Mouse (Mus musculus): ENCODE measurements around the gene Mvb12b. TPM values are rescaled to one million over a fixed set of nuclear protein-coding genes. Genes with fewer than 3 reads are reported as not detected.

Mvb12b gene
- polyA plus RNA-seq, 1 experiment: 204 TPM

- Histone ChIP-seq H3K36me3 (replicated peaks; ENCODE audit: low read length) (peaks cover 100% of the 10 kb centered on the region), H3K9me3 (no peaks in the 10 kb centered on the region), H3K4me1 (peaks cover 97% of the 10 kb centered on the region), H3K27me3 (replicated peaks) (no peaks in the 10 kb centered on the region), H3K4me3 (replicated peaks) (no peak overlapping the region)
- TF ChIP-seq FLI1 (IDR thresholded peaks at IDR 0.05; ENCODE audit: low read length): no peak
- no peak for TF ChIP-seq GATA1 (IDR thresholded peaks at IDR 0.05; ENCODE audit: borderline replicate concordance, low read length)
Measured at GRCm38 (mm10) chr2:33803717-33804214, 84.0 kb downstream of the Mvb12b start.

DNA sequence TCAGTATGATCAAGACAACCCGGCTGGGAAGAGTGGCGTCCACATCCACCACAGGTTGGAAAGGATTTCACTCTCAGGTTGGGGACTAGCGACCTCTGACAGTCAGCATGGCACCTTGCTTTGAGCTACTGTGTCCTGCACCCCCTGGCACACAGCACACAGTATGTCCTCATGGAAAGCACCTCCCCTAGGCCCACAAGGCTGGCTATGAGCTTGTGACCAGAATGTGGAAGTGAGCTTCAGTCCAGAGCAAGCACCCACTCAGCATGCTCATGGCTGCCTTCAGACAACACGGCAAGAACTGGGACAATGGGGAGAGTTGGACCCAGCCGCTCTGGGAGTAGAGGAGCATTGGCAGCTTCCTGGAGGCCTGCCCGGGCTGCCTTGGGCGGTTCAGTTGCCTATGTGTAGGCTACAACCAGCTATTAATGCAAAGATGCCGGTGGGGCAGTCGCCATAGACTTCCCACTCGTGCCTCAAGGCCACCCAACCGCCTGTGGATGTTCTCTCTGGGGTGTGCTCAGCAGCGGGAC lies 84.6 kb downstream of the Mvb12b start:
- Histone ChIP-seq H3K9me3 (no peaks in the 10 kb centered on the region), H3K4me1 (peaks cover 99% of the 10 kb centered on the region), H3K4me3 (replicated peaks) (no peak overlapping the region), H3K36me3 (replicated peaks; ENCODE audit: low read length) (peaks cover 100% of the 10 kb centered on the region), H3K27me3 (replicated peaks) (no peaks in the 10 kb centered on the region)
- TF ChIP-seq FLI1 (IDR thresholded peaks at IDR 0.05; ENCODE audit: low read length) (no peak), GATA1 (IDR thresholded peaks at IDR 0.05; ENCODE audit: borderline replicate concordance, low read length) (no peak)

GRCm38 (mm10) chr2:33801760-33802159 lies 86.0 kb downstream of the Mvb12b start:
- TF ChIP-seq GATA1 (IDR thresholded peaks at IDR 0.05; ENCODE audit: borderline replicate concordance, low read length) (no peak), FLI1 (IDR thresholded peaks at IDR 0.05; ENCODE audit: low read length) (no peak)
- Histone ChIP-seq H3K4me3 (replicated peaks) (no peak overlapping the region), H3K4me1 (peaks cover 100% of the 10 kb centered on the region), H3K27me3 (replicated peaks) (no peaks in the 10 kb centered on the region), H3K9me3 (no peaks in the 10 kb centered on the region), H3K36me3 (replicated peaks; ENCODE audit: low read length) (peaks cover 100% of the 10 kb centered on the region)

GRCm38 (mm10) chr2:33801336-33801735 lies 86.4 kb downstream of the Mvb12b start:
- H3K4me1 ChIP-seq: peaks cover 100% of the 10 kb centered on the region
- no peaks in the 10 kb centered on the region for H3K27me3 ChIP-seq (replicated peaks)
- H3K4me3 ChIP-seq (replicated peaks): peak overlapping the region; percentile 69
- no peak for TF ChIP-seq FLI1 (IDR thresholded peaks at IDR 0.05; ENCODE audit: low read length)
- TF ChIP-seq GATA1 (IDR thresholded peaks at IDR 0.05; ENCODE audit: borderline replicate concordance, low read length): no peak
- no peaks in the 10 kb centered on the region for H3K9me3 ChIP-seq
- H3K36me3 ChIP-seq (replicated peaks; ENCODE audit: low read length): peaks cover 100% of the 10 kb centered on the region

GRCm38 (mm10) chr2:33800221-33800620 lies 87.5 kb downstream of the Mvb12b start:
- Histone ChIP-seq H3K4me3 (replicated peaks) (peak overlapping the region; percentile 28), H3K4me1 (peaks cover 99% of the 10 kb centered on the region), H3K27me3 (replicated peaks) (no peaks in the 10 kb centered on the region), H3K9me3 (no peaks in the 10 kb centered on the region), H3K36me3 (replicated peaks; ENCODE audit: low read length) (peaks cover 100% of the 10 kb centered on the region)
- TF ChIP-seq FLI1 (IDR thresholded peaks at IDR 0.05; ENCODE audit: low read length) (no peak), GATA1 (IDR thresholded peaks at IDR 0.05; ENCODE audit: borderline replicate concordance, low read length) (no peak)

GRCm38 (mm10) chr2:33795716-33796472 lies 91.9 kb downstream of the Mvb12b start:
- TF ChIP-seq GATA1 (IDR thresholded peaks at IDR 0.05; ENCODE audit: borderline replicate concordance, low read length): no peak
- no peak for TF ChIP-seq FLI1 (IDR thresholded peaks at IDR 0.05; ENCODE audit: low read length)
- H3K36me3 ChIP-seq (replicated peaks; ENCODE audit: low read length): peaks cover 100% of the 10 kb centered on the region
- peaks cover 87% of the 10 kb centered on the region for H3K4me1 ChIP-seq
- no peaks in the 10 kb centered on the region for H3K27me3 ChIP-seq (replicated peaks)
- H3K4me3 ChIP-seq (replicated peaks): no peak overlapping the region
- H3K9me3 ChIP-seq: no peaks in the 10 kb centered on the region

- H3K4me3 ChIP-seq (replicated peaks): peak overlapping the region; percentile 24
- peaks cover 82% of the 10 kb centered on the region for H3K4me1 ChIP-seq
- H3K27me3 ChIP-seq (replicated peaks): no peaks in the 10 kb centered on the region
- TF ChIP-seq FLI1 (IDR thresholded peaks at IDR 0.05; ENCODE audit: low read length) (no peak), GATA1 (IDR thresholded peaks at IDR 0.05; ENCODE audit: borderline replicate concordance, low read length) (no peak)
- no peaks in the 10 kb centered on the region for H3K9me3 ChIP-seq
- peaks cover 100% of the 10 kb centered on the region for H3K36me3 ChIP-seq (replicated peaks; ENCODE audit: low read length)
Measured at GRCm38 (mm10) chr2:33795001-33795580, 92.7 kb downstream of the Mvb12b start.

DNA sequence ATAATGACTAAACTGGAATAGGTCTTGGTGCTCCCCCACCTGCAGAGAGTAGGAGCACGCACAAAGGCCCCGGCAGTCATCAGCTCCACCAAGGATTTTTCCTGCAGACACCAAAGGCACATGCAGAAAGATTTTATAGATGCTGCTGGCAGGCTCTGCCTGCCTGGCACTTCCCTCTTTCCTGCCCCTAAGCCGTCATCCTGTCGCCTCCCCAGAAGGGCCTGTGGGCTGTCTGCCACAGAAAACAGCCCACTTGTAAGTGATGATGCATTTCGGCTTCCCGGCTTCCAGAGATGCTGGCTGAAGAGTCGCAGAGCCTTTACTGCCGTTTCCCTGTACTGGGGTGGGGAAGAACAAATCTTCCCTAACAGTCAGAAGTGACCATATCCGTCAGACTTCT lies 93.3 kb downstream of the Mvb12b start:
- Histone ChIP-seq H3K4me1 (peaks cover 76% of the 10 kb centered on the region), H3K9me3 (no peaks in the 10 kb centered on the region), H3K4me3 (replicated peaks) (no peak overlapping the region), H3K27me3 (replicated peaks) (no peaks in the 10 kb centered on the region), H3K36me3 (replicated peaks; ENCODE audit: low read length) (peaks cover 100% of the 10 kb centered on the region)
- TF ChIP-seq GATA1 (IDR thresholded peaks at IDR 0.05; ENCODE audit: borderline replicate concordance, low read length) (no peak), FLI1 (IDR thresholded peaks at IDR 0.05; ENCODE audit: low read length) (no peak)

DNA sequence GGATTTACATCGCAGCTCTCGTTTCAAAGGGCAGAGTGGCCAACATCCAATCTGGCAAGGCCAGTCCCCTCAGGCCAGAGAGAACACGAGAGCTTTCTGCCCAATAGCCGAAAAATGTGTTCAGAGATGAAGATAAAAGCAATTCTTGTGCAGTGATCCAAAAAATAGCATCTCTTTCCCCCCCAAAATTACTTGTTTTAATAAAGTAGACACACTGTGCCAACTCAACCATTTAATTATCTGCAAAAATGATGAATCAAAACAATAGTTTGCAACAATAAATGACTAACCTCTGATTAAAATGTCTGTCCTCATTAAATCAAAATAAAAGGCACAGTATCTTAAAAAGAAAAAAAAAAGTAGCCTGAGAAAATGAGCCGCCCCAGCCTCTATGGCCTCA lies 97.4 kb downstream of the Mvb12b start:
- H3K4me1 ChIP-seq: peaks cover 52% of the 10 kb centered on the region
- no peaks in the 10 kb centered on the region for H3K27me3 ChIP-seq (replicated peaks)
- H3K9me3 ChIP-seq: no peaks in the 10 kb centered on the region
- no peak overlapping the region for H3K4me3 ChIP-seq (replicated peaks)
- TF ChIP-seq GATA1 (IDR thresholded peaks at IDR 0.05; ENCODE audit: borderline replicate concordance, low read length) (no peak), FLI1 (IDR thresholded peaks at IDR 0.05; ENCODE audit: low read length) (no peak)
- peaks cover 100% of the 10 kb centered on the region for H3K36me3 ChIP-seq (replicated peaks; ENCODE audit: low read length)

DNA sequence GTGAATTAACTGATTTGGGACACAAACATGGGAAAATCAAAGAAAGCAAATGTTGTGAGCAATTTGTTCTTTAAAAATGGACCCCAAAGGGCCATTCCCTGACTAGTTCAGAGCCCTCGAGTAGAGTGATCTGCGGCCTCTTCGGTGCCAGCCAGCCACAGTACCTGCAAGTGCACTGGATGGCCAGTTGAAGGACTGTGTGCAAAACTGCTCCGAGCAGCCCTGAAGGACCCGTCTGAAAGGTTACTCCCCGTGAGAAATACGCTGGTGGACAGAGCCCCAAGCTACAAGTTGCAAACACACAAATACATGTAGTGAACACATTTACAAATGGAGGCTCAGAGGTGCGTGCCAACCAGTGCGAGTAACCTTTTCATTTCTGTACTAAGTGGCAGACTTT lies 98.0 kb downstream of the Mvb12b start:
- Histone ChIP-seq H3K9me3 (no peaks in the 10 kb centered on the region), H3K36me3 (replicated peaks; ENCODE audit: low read length) (peaks cover 100% of the 10 kb centered on the region), H3K27me3 (replicated peaks) (no peaks in the 10 kb centered on the region), H3K4me3 (replicated peaks) (no peak overlapping the region), H3K4me1 (peaks cover 46% of the 10 kb centered on the region)
- TF ChIP-seq FLI1 (IDR thresholded peaks at IDR 0.05; ENCODE audit: low read length): no peak
- TF ChIP-seq GATA1 (IDR thresholded peaks at IDR 0.05; ENCODE audit: borderline replicate concordance, low read length): no peak

Measured in megakaryocyte, embryonic 14.5 days (primary cell).